Mouse (Mus musculus) brain, embryonic 14.5 days (tissue): ENCODE measurements around the gene Dcun1d4.

Source experiments
- CTCF ChIP-seq: fragments of 200-500 bp; IDR thresholded peaks from 2 replicates; pipeline ENCODE4 v1.5.1; 2012; ENCODE audit warnings: inconsistent platforms, mild to moderate bottlenecking, moderate library complexity, borderline replicate concordance; ENCODE audit not compliant: insufficient read depth, insufficient read length; ENCODE audit errors: extremely low read depth
- POLR2A ChIP-seq: fragments of 200-500 bp; IDR thresholded peaks from 2 replicates; pipeline ENCODE4 v1.6.1; 2012; ENCODE audit warnings: mild to moderate bottlenecking, inconsistent platforms, borderline replicate concordance; ENCODE audit not compliant: poor library complexity, insufficient read depth, insufficient read length, severe bottlenecking; ENCODE audit errors: extremely low read depth

DNA sequence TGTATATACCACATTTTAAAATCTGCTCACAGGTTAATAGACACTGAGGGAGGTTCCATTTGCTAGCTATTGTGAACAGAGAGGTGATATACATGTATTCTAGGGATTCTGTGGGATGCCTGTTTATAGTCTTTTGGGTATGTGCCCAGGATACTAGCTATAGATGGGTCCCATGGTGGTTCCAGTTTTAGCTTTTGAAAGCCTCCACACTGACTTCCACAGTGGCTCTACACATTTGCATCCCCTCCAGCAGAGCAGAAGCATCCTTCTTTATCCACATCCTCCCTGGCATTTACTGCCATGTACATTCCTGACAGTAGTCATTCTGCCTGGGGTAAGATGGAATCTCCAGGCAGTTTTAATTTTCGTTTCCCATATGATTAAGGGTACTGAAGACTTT lies 30.5 kb upstream of the Dcun1d4 start:
- TF ChIP-seq POLR2A (no peak), CTCF (no peak)
